Mouse (Mus musculus): Measurements from ENCODE around the gene Hoxb2. TPM values are rescaled to one million over a fixed set of nuclear protein-coding genes. Genes with fewer than 3 reads are reported as not detected.

The Hoxb2 gene
- total RNA-seq, 2 experiments from 2014 or later: not detected

DNA sequence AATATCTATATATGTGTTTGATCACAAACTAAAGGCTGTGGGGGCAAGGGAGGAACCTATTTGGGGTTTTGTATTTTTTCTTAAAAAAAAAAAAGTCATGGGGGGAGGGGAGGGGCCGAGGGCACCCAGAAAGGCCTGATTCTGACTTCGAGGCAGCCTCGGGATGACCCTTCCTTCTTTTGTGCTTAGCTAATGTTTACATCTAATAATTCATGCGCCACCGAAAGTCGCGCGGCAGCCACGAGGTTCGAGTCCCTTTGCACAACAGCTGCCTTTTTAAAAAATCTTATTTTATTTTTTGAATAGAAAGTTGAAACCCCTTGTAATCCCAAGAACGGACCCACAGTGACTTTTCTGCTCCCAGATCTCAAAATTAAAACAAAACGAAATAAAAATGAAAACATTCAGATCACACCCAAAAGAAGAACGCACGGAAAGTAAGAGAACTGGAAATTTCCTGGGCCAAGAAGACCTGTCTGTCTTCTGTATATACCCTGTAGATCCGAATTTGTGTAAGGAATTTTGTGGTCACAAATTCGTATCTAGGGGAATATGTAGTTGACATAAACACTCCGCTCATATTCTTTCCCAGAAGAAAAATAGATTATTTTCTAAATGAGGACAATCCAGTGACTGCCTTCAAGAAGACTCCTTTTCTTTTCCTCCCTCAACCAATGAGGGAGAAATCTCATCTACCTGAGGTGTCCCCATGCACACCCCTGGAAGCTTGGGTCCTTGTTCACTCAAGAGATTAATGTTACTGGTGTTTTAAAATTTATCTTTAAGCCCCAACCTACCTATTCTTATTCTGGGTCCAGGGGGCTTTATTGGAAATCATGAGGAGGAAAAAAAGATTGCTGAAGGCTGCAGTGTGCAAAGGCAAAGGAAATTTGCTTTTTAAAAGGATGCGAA lies 33.4 kb upstream of the Hoxb2 start:
- DNase-seq (ENCODE audit: low spot score in 2 of 2): no peak

DNA sequence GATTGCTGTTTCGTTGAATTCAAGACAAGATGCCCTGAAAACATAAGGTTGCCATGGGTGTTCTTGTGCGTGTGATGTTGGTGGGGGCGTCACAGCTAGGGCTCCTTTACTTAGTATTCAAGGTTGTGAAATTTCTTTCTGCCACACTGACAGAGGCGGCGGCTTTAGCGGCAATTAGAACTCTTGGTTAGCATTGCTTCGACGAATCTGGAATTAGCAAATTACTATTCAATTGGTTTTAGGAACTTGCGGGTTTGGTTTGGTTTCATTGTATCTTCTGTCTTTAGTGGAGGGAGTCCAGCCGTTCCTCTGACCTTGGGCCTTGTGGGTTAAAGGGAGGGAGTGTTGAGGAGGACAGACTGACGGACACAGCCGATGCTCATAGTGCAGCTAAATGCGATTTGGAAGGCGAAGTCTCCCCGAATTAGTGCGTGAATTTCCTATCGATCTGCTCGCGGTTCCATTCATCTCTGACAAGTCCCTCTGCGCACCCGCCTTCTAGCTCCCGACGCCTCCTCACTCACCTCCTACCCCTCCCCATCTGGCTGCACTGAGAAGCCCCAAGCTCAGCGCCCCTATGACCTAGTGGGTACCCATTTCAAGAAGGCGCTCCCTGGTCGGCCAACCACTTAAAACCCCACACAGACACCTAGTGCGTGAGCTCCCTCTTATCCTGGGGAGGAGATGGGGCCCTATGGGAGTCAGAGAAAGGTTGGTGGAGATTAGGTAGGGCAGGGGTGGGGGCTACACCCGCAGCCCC lies 32.5 kb upstream of the Hoxb2 start, which contains the start of gene Hoxb4:
Hoxb4 (plus strand) TSS at position 660 of the 760 bp plus-strand sequence.
- no peak for DNase-seq (ENCODE audit: low spot score in 2 of 2)

DNA sequence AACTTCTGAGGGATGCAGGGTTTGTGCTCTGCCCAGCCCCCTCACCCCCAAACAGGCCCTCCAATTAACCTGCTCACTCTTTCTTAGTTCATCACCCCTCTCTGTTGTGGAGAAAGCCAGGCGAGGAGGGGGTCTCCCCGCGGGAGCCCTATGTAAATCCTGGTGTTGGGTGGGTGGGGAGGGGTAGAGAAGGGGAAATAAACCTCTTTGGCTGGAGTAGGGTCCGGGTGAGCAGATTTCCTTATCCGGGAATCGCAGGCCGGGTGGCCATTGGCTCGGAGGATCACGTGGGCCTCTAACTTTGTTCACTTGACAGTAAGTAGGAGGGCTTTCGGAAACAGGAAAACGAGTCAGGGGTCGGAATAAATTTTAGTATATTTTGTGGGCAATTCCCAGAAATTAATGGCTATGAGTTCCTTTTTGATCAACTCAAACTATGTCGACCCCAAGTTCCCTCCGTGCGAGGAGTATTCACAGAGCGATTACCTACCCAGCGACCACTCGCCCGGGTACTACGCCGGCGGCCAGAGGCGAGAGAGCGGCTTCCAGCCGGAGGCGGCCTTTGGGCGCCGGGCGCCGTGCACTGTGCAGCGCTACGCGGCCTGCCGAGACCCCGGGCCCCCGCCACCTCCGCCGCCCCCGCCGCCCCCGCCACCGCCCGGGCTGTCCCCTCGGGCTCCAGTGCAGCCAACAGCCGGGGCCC lies 31.8 kb upstream of the Hoxb2 start:
- no peak for DNase-seq (ENCODE audit: low spot score in 2 of 2)

DNA sequence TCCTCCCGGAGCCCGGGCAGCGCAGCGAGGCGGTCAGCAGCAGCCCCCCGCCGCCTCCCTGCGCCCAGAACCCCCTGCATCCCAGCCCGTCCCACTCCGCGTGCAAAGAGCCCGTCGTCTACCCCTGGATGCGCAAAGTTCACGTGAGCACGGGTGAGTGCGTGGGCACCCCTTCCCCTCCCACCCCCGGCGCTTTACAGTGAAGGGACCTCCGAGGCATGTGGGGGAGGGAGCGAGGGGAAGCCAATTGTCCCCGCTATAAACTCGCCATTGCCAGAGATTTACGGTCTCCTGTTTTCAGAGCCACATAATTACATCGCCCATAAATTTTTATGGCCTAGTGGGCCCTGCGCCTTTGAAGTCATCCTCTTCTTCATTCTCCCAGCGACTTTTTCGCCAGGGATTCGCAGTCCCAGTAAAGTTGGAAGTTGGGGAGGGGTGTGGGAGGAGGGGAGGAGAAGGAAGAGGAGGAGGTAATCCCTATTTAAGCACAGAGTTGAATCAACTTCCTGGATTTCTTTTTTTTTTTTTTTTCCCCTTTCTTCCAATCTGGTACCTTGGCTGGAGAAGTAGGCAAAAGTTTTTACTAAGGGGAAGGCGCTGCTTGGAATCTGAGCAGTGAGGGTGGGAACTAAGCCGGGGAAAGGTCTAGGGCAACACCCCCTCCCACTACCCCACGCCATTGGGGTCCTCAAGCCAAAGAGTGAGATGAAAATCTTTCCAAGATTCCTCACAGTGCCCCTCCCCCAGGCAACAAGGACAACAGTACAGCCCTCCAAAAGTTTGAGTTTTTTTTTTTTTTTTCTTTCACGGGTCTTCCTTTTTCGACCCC lies 31.0 kb upstream of the Hoxb2 start:
- DNase-seq (ENCODE audit: low spot score in 2 of 2): no peak

DNA sequence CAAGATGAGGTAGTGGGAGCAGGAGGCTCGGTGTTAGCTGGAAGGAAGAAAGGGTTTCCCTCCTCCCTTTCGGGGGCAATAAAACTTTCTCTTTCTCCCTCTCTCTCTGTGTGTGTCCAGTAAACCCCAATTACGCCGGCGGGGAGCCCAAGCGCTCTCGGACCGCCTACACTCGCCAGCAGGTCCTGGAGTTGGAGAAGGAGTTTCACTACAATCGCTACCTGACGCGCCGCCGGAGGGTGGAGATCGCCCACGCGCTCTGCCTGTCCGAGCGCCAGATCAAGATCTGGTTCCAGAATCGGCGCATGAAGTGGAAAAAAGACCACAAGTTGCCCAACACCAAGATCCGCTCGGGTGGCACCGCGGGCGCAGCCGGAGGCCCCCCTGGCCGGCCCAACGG lies 30.4 kb upstream of the Hoxb2 start:
- no peak for DNase-seq (ENCODE audit: low spot score in 2 of 2)

DNA sequence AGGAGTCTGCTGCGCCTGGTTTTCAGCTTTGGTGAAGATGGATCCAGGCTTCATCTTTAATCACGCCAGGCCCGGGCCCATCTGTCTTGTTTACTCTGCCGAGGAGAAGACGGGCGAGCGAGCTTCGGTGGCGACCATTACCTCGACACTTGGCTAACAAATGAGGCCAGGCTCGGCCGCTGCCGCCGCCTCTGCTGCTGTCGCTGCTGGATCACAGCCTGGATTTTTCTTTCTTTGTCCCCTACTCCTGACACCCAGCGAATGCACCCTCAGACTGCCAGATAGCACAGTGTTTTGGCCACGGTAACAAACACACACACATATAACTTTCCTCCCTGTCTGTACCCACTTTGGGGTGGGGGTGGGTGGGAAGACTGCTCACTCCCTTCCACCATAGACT lies 29.6 kb upstream of the Hoxb2 start:
- no peak for DNase-seq (ENCODE audit: low spot score in 2 of 2)

DNA sequence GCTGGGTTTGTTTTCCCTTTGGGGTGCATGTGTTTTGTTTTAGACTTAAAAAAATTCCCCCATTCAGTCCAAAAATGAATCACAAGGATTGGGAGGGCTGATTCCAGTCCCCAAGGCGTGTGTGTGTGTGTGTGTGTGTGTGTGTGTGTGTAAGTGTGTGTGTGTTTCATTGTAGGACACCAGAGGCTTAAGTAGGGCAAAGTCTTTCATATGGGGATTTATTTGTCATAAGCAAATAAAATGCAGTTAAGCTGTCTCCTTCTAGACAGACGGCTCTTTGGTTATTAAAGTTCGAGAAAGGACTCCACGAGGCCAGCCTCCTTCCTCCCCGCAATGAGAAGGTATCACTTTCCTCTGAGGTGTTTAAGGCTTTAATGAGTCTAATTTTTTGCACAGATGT lies 28.5 kb upstream of the Hoxb2 start:
- no peak for DNase-seq (ENCODE audit: low spot score in 2 of 2)

DNA sequence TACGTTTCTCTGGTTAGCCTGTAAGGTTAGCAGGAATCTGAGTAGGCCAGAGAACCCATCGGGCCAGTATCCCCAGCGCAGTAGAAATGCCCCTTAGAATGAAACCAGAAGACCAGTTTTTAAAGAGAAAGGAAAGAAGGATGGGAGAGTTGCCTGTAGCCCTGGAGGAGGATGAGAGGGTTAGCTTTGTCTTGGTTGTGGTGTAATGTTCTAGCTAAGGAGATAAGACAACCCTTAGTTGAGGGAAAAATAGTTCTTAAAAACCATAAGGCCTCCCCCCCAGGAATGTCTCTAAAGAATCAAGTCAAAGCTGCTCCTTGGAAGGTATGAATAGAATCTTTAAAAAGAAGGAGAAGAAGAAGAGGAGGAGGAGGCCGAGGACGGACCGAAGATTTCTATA lies 27.6 kb upstream of the Hoxb2 start:
- DNase-seq (ENCODE audit: low spot score in 2 of 2): no peak

DNA sequence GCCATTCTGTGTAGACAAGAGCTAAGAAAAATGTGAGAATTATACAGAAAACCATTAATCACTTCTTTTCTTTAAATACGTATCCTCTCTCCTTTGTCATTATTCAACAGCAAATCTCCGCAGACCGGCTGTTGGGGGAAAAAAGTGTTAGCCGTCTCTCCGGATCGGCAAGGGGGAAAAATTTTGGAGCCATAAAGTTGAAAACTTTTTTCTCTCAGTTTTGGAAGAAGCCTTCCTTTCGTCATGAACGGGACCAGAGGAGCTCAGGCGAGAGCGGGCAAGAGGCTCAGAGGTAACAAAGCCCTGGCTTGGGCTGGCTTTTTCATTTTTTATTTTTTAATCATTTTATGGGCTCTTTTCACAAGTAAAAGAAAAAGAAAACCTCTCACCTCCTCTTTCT lies 27.2 kb upstream of the Hoxb2 start, which contains the start of gene Hoxb3:
Hoxb3 (plus strand) TSS at position 173 of the 400 bp plus-strand sequence.
- DNase-seq (ENCODE audit: low spot score in 2 of 2): no peak

DNA sequence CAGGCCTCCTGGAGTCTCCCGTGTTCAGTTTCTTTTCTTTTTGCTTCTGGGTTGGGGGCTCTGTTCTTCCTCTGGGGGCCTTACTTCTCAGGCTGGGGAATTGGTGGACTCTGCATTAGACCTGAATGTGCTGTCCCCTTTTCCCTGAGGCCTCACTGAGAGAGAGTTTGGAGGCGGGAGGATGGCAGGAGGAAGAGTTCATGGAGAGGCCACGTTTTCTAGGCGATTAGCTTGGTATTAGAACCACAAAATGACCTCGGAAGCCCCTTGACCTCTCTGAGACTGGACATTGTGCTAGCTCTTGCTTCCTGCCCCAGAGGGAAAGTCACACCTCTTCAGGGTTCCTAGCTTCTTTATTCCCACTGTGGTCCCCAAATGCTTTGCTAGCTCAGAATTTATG lies 26.2 kb upstream of the Hoxb2 start:
- DNase-seq (ENCODE audit: low spot score in 2 of 2): no peak

DNA sequence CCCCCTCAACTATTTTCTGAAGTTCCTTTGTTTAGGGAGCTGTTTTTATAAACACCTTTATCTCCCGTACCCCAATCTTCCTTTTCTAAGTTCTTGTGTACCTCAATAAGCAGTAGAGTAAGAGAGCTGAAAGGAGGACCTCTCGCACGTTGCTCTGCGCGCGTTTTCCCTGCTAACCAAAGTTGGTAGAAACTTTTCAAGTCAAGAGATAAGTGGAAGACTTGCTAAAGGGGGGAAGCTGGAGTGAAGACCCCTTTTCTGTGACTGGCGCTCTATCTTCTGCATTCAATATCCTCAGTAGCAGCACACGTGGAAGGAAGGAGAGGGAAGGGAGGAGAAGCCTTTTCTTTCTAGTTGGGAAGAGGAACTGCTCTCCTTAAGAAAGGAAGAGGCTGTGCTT lies 25.4 kb upstream of the Hoxb2 start:
- DNase-seq (ENCODE audit: low spot score in 2 of 2): no peak

DNA sequence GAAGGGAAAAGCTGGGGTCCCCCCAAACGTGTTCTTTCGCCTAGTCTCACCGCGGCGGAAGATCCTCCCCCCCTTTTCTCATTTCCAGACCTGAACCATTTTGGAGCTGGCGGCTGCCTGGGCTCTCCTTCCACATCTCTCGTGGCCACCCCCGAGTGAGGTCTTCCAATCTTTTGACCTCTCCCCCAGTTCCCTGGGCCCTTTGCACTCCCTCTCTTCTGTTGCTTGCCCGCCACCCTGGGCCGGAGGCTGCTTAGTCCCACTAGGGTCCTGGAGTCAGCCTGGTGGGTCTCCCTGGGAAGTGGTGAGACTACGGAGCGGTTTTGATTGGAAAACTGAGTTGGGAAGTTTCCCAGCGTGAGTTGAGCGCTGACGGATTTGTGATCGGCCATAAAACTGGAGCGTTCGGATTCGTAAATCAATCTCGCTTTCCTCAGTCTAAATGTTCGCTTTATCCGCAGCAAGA lies 24.5 kb upstream of the Hoxb2 start:
- no peak for DNase-seq (ENCODE audit: low spot score in 2 of 2)

DNA sequence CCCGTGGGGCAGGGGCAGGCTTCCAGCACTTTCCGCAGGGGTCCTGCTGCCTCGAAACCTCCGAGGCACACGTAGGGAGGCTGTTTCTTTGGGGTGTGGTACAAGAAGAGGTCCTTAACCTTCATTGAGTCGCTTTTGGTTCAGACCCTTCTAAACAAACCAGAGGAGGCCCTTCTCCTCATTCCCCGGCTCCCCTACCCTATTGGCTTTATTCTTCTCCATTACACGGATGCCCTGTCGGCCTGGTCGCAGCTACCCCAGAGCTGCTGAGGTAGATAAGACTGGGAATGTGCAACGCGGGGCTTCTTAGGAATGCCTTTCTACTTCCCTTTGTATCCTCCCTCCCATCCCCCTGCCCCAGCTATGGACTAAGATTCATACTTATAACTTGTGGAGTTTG lies 23.6 kb upstream of the Hoxb2 start:
- DNase-seq (ENCODE audit: low spot score in 2 of 2): no peak

DNA sequence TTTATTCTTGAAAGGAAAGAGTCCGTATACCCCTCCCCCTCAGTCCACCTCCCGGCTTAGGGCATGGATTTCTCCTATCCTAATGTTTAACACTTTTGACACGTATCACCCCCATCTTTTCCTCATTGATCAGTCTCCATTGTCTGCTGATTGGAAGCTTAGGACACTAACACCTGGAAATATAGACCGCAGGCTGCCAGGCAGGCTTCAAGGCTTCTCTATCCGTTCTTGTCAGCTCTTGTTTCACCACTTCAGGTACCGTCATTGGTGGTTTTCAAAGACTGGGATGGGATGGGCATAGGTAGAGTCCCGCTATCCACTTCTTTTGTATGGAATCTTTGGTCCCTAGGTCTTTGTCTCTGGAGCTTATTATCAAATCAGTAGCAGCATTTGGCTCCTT lies 23.2 kb upstream of the Hoxb2 start:
- no peak for DNase-seq (ENCODE audit: low spot score in 2 of 2)

DNA sequence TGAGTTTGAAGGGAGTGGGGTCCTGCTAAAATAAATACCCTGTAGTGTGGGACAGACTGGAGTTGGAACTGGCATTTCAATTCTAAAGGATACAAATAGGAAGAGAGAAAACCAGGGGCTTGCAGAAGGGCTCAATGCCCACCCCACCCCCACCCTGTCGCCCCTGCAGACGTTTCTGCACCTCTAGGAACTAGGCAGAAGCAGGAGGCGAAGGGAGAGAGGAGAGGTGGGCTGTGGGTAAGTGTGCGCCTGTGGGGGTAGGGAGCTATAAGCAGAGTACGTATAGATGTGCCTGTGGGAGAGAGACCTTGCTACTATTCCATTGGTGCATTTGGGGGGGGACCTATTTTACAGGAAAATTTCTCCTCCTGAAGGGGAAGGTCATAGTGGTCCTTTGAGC lies 22.6 kb upstream of the Hoxb2 start:
- no peak for DNase-seq (ENCODE audit: low spot score in 2 of 2)

DNA sequence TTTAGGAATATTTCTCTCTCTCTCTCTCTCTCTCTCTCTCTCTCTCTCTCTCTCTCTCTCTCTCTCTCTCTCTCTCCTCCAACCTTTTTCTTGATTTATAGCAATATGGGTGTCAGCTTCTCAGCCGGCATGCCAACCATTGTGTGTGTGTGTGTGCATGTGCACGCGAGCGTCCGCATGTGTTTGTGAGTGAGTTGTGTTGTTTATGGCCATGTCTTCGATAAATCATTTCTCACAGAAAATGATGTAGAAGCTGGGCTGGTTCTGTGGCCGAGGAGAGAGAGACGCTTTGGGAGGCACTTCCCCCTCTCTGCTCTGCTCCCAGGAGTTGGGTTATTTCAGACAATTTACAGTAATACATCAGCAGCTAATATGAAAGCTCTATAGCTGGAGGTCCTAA lies 21.7 kb upstream of the Hoxb2 start:
- no peak for DNase-seq (ENCODE audit: low spot score in 2 of 2)

DNA sequence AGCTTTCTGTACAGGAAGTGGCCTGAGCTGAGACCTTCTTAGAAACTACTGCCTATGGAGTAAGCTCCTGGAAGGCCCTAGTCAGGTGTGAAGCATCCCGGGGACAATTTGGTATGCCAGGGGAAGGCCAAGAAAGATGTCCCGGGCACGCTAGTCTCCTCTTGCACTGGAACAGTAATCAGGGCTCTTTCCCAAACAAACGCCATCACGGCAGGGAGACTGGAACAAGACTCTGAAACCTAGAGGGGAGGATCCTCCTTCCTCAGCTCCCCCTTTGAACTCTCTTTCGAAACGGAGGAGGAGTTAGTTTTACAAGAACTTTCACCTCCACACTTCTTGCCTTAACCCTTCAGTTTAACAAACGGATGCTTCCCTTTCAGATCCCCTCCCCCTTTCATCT lies 18.2 kb upstream of the Hoxb2 start:
- DNase-seq (ENCODE audit: low spot score in 2 of 2): no peak

DNA sequence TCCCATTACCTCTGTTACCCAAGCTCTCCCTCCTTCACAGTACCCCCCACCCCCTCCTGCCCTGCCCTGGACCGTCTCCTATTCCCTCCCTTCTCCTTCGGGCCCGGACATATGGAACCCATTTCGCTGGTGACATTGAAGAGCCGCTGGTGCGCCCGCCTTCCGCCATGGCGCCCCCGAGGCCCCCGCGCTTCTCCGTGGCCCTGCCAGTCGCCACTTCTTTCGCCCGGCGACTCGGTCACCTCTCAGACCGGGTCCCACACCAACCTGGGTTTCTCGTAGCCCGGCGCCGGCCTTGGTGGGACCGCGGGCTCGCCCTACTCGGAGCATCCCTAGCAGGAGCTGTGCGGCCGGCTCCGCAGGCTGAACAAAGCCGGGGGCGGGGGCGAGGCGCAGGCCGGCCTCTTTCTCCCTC lies 17.7 kb upstream of the Hoxb2 start:
- DNase-seq (ENCODE audit: low spot score in 2 of 2): no peak

DNA sequence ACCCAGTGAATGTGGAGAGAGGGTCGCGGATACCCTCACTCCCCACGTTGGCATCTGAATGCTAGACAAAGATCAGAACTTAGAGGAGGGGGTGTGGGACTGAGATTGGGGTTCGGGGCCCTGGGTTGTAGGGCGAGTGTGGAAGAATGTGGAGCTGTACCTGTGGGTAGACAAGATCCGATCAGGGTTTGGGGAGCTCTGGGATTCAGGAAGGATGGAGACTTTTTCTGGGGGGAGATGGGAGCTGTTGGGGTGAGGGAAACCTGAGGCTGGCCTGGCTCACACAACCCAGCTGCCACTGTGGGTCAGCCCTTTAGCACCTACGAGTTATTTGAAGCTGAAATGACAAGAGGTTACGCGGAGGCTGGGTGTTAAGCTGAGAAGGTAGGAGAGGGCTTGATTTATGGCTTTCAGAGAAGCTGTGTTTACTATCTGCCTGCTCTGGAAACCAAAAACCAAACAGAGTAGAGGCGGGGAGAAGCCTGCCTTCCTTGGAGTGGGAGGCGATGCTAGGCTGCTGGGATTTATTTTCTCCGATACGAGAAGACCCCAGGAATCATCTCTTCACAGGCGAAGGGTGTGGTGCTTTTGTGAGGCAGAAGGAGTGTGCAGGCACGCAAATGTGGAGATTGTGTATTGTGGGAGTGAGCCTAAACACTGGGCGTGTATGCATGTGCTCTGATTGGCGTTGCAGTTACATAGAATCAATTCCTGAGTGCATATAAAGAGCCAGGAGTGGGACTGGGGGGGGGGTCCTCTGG lies 16.9 kb upstream of the Hoxb2 start:
- DNase-seq (ENCODE audit: low spot score in 2 of 2): no peak

DNA sequence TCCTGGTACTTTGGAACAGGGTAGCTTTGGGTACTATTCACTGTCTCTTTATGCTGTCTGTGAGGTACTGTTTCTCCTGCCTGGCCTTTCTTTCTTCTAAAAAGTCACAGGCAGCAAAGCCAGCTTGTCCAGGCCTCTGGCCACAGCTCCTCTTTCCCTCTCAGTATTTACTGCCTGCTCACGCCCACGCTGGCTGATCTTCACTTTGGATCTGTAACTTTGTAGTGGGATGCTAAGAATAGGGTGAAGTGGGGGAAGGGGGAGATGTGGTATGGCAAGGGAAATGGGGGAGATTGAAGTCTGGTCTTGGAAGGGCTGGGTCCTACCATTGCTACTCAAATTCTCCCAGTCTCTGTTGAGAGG lies 16.3 kb upstream of the Hoxb2 start:
- no peak for DNase-seq (ENCODE audit: low spot score in 2 of 2)
